Mouse (Mus musculus) adrenal gland, postnatal 10 days (tissue): ENCODE data around the gene Tmem217. TPM values are rescaled to one million over a fixed set of nuclear protein-coding genes. Genes with fewer than 3 reads are reported as not detected.

Experiments
- DNase-seq: peaks from one replicate; pipeline ENCODE4 v3.0.0; 2021; ENCODE audit warnings: mixed read lengths
- long read RNA-seq, 2 experiments: library from polyadenylated mRNA; stranded (forward); transcript quantifications; one replicate each; pipeline ENCODE4 v2.0.0; 2021
- total RNA-seq, 2 experiments: library from RNA; stranded (reverse); gene quantifications; 2 replicates each; pipeline ENCODE4 v1.2.3; 2021

Gene Tmem217
- total RNA-seq: not detected
- long read RNA-seq, experiment 1: 0 reads
- long read RNA-seq, experiment 2: 0 reads

DNA sequence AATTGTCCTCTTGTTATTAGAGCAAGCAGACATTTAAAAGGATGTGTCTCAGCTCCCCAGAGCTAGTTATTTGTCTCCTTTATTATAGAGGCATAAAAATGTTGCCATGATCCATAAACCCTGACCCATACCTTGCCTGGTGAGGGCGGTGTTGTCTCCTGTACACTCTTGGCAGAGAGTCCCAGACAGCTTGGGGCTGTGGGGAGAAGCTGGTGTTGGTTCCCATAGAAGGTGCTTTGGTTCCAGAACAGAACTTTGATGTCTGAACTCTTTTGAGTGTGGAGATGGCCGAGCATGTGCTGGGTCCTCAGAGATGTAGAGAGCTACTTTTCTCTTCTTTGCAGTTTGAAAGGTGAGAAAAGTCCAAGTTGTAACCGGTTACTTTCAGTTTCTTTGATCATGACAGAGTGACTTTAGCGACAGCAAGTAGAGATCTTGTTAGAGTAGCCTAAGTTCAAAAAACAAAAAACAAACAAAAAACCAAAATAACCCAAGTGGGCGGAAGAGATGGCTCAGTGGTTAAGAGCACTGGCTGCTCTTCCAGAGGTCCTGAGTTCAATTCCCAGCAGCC, at the start of gene Tmem217:
Gene Tmem217, minus strand, starts transcription at position 224 of the 571 bp plus-strand sequence.
- DNase-seq: no peak

DNA sequence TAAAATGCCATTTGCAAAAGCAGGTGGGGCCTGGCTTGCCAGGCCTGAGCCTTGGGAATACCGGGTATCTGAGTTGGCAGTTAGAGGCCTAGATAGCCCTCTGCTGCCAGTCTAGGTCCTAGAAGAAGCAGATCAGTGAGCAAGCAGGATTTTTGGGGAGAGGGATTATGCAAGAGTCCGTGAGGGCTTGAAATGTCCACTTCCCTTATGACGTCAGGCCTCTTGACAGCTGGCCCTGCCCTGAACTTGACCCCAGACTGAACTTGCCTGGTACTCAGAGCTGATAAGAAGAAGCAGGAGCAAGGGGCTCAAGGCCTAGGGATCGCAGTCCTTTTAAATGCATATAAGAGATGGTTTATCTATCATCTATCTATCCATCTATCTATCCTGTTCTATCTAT, 49.2 kb upstream of the Tmem217 start:
- DNase-seq: peak; percentile 43

DNA sequence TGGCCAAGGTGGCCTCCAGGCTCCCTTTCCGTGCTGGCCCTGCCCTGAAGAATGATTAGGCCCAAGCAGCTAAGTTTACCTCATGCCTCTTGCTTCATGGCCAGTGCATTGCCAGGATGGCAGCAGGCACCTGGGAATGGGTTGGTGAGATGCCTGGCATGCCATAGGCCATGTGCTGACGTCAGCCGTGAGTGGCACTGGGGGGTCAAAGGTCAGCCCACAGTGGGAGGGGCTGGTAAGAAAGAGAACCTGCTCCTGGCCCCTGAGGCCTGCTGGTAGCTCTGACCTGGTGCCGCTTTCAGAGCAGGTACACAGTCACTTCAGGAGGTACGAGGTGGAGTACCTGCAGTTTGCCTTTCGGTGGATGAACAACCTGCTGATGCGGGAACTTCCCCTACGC, 47.4 kb upstream of the Tmem217 start:
- peak; percentile 37 for DNase-seq

GRCm38 (mm10) chr17:29599051-29599450, 46.9 kb upstream of the Tmem217 start:
- no peak for DNase-seq

- no peak for DNase-seq
These were observed 44.6 kb upstream of the Tmem217 start for GRCm38 (mm10) chr17:29596771-29597132.

- DNase-seq: peak; percentile 44
These were observed 43.9 kb upstream of the Tmem217 start for GRCm38 (mm10) chr17:29595891-29596770.

GRCm38 (mm10) chr17:29589221-29589898, 37.2 kb upstream of the Tmem217 start:
- no peak for DNase-seq

DNA sequence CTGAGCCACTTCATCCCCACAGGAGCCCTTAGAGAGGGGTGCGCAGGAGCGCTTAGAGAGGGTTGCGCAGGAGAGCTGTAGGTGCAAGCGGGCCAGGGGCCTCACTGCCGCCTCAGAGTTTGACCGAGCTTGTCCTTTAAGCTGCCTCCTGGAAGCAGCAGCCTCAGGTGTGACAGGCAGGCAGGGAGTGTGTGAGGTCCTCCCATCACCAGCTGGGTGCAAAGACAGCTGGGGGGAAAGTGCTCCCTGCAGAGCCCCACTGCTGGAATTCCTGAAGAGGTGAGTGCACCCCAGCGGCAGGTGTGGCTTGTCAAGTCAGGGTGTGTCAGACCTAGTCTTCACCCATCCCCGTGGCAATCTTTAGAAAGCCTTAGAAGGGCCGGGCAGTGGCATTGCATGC, 34.7 kb upstream of the Tmem217 start:
- DNase-seq: no peak

GRCm38 (mm10) chr17:29585446-29585845, 33.3 kb upstream of the Tmem217 start:
- no peak for DNase-seq

- DNase-seq: no peak
These were observed 32.6 kb upstream of the Tmem217 start for GRCm38 (mm10) chr17:29584737-29585136.

- DNase-seq: no peak
These were observed 32.1 kb upstream of the Tmem217 start for GRCm38 (mm10) chr17:29584306-29584705.

GRCm38 (mm10) chr17:29583569-29583968, 31.4 kb upstream of the Tmem217 start:
- DNase-seq: no peak

- DNase-seq: no peak
These were observed 27.5 kb upstream of the Tmem217 start for GRCm38 (mm10) chr17:29579579-29580126.

GRCm38 (mm10) chr17:29569831-29570230, 17.6 kb upstream of the Tmem217 start:
- DNase-seq: no peak

DNA sequence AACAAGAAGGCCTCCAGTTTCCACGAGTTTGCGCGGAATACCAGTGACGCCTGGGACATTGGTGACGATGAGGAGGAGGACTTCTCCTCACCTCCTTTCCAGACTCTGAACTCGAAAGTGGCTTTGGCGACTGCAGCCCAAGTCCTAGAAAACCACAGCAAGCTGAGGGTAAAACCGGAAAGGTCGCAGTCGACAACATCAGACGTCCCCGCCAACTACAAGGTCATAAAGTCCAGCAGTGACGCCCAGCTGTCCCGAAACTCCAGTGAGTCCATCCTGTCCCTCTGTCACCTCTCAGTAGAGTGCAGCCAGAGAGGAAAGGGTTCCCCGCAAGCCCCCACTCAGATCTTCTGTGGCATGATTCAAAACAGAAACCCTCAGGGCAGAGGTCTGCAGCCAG, 16.2 kb upstream of the Tmem217 start:
- DNase-seq: peak; percentile 38

DNA sequence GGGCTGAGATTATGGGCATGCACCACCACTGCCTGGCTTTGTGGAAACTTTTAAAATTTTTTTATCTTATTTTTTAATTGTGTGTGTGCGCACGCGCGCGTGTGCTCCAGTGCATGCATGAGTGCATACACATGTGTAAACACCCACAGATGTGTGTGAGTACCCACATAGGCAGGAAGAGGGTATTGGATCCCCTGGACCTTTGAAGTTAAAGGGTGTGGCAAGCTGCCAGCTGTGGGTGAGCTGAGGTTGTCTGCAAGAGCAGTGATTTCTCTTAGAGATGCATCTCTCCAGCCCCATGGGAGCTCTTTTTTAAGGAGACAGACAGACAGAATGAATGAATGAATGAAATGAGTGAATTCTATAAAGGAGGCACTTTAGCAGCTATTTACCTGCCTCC, 13.3 kb upstream of the Tmem217 start:
- DNase-seq: no peak

GRCm38 (mm10) chr17:29558476-29558875, 6.3 kb upstream of the Tmem217 start:
- DNase-seq: no peak

GRCm38 (mm10) chr17:29556893-29557292, 4.7 kb upstream of the Tmem217 start:
- DNase-seq: no peak

GRCm38 (mm10) chr17:29556456-29556855, 4.3 kb upstream of the Tmem217 start:
- DNase-seq: peak; percentile 34

DNA sequence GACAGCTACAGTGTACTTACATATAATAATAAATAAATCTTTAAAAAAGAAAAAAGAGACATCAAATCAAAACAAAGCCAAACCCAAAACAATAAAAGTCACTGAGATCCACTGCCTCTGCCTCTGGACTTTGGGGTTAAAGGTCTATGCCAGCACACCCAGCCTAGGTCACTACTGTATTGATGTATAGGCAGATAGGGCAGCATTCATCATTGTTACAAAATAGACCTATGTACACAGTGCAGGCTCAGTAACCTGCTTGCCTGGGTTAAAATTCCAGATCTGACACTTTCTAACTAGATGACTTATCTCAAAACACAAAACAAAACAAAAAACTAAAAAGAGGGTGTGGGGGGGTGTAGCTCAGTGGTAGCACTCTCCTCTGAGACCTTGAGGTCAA, 2.0 kb upstream of the Tmem217 start:
- DNase-seq: no peak

DNA sequence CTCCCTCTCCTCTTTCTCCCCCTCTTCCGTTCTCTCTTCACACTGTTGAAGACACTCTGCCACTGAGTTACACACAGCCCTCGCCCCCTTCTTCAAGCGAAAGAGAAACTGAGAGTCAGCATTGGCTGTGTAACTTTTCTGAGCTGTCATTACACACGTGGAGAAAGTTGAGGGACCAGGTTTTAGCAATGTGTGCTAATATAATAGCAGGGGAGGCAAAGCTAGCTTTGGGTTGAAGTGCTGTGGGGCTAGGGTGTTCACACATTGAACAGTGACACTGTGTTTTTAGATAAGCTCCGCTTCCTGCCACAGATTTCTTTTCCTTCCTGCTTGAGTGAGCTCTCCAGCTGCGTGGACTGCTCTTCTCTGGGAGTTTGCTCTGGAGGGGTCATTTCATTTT, 1.2 kb downstream of the Tmem217 start:
- no peak for DNase-seq

GRCm38 (mm10) chr17:29549543-29550428, 2.4 kb downstream of the Tmem217 start, which contains the start of the genes Gm17657 and Tbc1d22b:
Gm17657 (minus strand) TSS chr17:29549638.
Tbc1d22b (plus strand) TSS chr17:29549785.
- DNase-seq: peak; percentile 97
